Mouse (Mus musculus) E14TG2a.4 (cell line): ENCODE data around the gene Arl4d.

ENCODE experiments used
- H3K27me3 ChIP-seq: 2 replicates; pipeline ENCODE4 v1.6.1; 2014; ENCODE audit warnings: low read length, control low read depth; ENCODE audit not compliant: insufficient read depth
- H3K36me3 ChIP-seq: 2 replicates; pipeline ENCODE4 v1.6.1; 2014; ENCODE audit warnings: low read length, control low read depth; ENCODE audit not compliant: insufficient read depth
- H3K4me1 ChIP-seq: replicated peaks from 2 replicates; pipeline ENCODE4 v1.6.1; 2014; ENCODE audit warnings: low read depth, low read length, control low read depth
- H3K4me3 ChIP-seq: replicated peaks from 2 replicates; pipeline ENCODE4 v1.5.1; 2014; ENCODE audit warnings: mild to moderate bottlenecking, low read length
- H3K9me3 ChIP-seq: 2 replicates; pipeline ENCODE4 v1.6.1; 2014; ENCODE audit warnings: low read length, control low read depth
- CTCF ChIP-seq: conservative IDR thresholded peaks from 2 replicates; pipeline ENCODE4 v1.5.1; 2014; ENCODE audit warnings: low read length
- NANOG ChIP-seq: IDR thresholded peaks from 2 replicates; pipeline ENCODE4 v1.6.1; 2014; ENCODE audit warnings: borderline replicate concordance, low read length, mixed read lengths
- POU5F1 ChIP-seq: IDR thresholded peaks from 2 replicates; pipeline ENCODE4 v1.6.1; 2014; ENCODE audit warnings: low read length, borderline replicate concordance

The Arl4d gene

DNA sequence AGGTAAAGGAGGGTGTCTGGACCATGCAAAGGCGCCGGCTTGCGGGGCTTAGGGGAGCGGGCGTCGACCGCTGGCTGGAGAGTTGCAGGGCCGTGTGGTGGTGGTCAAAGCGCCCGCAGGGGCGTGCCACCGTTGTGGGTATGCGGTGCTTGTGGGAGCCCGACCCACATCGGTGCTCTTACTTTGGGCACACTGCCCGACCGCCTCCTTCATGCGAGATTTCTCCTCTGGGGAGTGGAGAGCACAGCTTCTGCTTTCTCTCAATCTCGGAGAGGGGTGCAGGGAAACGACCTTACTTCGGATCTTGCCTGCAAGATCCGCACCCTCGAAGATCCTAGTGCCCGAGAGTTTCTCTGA is 273 bp downstream of the Arl4d start:
- Histone ChIP-seq H3K4me3 (peak overlapping the region; percentile 85), H3K36me3 (peaks cover 12% of the 10 kb centered on the region), H3K9me3 (no peaks in the 10 kb centered on the region), H3K4me1 (peaks cover 78% of the 10 kb centered on the region), H3K27me3 (peaks cover 7% of the 10 kb centered on the region; the same call in 1 of the 2 replicates)
- TF ChIP-seq CTCF (no peak), NANOG (no peak), POU5F1 (no peak)

GRCm38 (mm10) chr11:101666626-101667345 is 1.4 kb downstream of the Arl4d start:
- Histone ChIP-seq H3K4me3 (peak overlapping the region; percentile 85), H3K9me3 (no peaks in the 10 kb centered on the region), H3K4me1 (peaks cover 77% of the 10 kb centered on the region), H3K36me3 (peaks cover 12% of the 10 kb centered on the region), H3K27me3 (peaks cover 7% of the 10 kb centered on the region; the same call in 1 of the 2 replicates)
- TF ChIP-seq POU5F1 (no peak), NANOG (no peak), CTCF (no peak)

DNA sequence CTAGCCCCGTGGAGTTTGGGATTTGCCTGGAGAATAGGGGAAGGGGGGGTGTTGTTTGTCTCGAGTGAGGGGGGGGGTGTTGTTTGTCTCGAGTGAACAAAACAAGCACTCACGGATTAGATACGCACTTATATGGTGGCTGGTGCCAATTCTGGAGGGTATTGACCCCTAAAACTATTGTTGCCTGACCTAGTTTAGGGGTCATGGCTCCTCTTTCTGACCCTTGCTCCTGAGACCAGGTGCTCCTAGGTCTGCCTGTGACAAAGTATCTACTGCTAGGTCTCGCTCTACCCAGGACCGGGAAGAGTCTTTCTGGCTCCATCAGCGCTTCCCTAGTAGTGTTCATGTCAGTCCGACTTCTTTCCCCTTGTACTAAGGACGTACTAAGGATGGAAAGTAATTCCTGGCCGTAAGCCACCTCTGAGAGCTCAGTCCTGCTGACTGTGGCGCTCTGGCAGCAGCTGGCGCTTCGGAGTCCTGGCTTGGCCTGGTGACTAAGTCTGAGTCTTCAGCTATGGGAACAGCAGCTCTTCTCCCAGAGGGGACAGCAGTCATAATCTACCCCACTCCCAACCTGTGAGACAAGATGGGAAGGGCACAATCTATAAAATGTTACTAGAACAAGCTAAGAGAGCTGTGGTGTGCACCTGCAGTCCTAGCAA is 2.7 kb downstream of the Arl4d start:
- peaks cover 12% of the 10 kb centered on the region for H3K36me3 ChIP-seq
- 0 out of 2 replicates have a peak overlapping the region, but pooled peaks have one; percentile 10 for H3K4me3 ChIP-seq
- TF ChIP-seq POU5F1, result no peak
- no peak for TF ChIP-seq NANOG
- no peak for TF ChIP-seq CTCF
- no peaks in the 10 kb centered on the region for H3K9me3 ChIP-seq
- peaks cover 7% of the 10 kb centered on the region; the same call in 1 of the 2 replicates for H3K27me3 ChIP-seq
- H3K4me1 ChIP-seq, result peaks cover 71% of the 10 kb centered on the region

DNA sequence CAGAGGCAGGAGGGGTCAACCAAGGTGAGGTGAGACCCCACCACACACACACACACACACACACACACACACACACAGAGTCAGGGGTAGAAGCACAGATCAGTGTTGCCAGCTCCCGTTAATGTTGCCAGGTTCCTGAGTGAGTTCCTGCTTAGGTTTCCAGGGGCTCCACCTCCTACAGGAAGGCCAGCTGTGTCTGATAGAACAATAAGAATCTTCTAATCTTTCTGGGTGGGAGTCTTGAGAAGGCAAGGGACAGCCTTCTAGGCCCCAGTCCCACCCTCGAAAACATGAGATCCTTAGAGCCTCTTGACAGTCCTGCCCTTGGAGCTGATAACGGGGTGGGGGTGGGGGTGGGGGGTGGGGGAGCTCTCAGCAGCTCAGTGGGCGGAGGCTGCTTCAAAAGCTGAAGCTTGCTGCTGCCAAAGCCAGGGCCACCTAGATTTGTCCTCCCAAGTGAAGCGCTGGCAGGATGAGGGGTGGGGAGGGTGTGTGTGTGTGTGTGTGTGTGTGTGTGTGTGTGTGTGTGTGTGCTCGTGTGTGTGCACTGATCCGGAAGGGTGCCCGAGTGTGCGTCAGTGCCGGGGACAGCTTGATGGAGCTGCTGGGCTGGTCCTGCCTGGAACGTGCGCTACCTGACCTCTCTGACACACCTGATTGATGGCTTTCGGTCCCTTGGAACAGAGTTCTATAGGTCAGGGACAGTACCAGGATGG is 3.4 kb downstream of the Arl4d start:
- Histone ChIP-seq H3K4me3 (no peak overlapping the region), H3K27me3 (peaks cover 7% of the 10 kb centered on the region; the same call in 1 of the 2 replicates), H3K9me3 (no peaks in the 10 kb centered on the region), H3K36me3 (peaks cover 12% of the 10 kb centered on the region), H3K4me1 (peaks cover 71% of the 10 kb centered on the region)
- TF ChIP-seq CTCF (no peak), NANOG (no peak), POU5F1 (no peak)

- Histone ChIP-seq H3K4me3 (no peak overlapping the region), H3K4me1 (peaks cover 75% of the 10 kb centered on the region), H3K9me3 (no peaks in the 10 kb centered on the region), H3K36me3 (peaks cover 12% of the 10 kb centered on the region), H3K27me3 (peaks cover 7% of the 10 kb centered on the region; the same call in 1 of the 2 replicates)
- TF ChIP-seq POU5F1 (no peak), NANOG (no peak), CTCF (no peak)
Measured at GRCm38 (mm10) chr11:101670334-101670733, 5.0 kb downstream of the Arl4d start.

DNA sequence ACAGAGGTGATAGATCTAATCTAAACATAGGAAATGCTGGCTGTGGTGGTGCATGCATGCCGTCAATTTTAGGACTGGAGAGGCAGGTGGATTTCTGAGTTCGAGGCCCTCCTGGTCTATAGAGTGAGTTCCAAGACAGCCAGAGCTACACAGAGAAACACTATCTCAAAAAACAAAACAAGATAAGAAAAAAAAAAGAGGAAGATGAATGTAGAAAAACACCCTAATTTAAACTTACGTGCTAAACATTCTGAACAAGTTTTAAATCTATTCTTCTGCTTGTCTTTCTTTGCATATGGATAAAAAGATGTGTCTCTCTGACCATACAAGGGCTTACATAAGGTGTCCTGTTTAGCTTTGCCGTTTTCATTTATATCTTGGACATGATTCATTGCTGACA is 5.9 kb downstream of the Arl4d start:
- Histone ChIP-seq H3K4me3 (no peak overlapping the region), H3K4me1 (peaks cover 71% of the 10 kb centered on the region), H3K9me3 (no peaks in the 10 kb centered on the region), H3K27me3 (peaks cover 6% of the 10 kb centered on the region; the same call in 1 of the 2 replicates), H3K36me3 (peaks cover 12% of the 10 kb centered on the region)
- TF ChIP-seq POU5F1, result no peak
- TF ChIP-seq NANOG, result no peak
- no peak for TF ChIP-seq CTCF

DNA sequence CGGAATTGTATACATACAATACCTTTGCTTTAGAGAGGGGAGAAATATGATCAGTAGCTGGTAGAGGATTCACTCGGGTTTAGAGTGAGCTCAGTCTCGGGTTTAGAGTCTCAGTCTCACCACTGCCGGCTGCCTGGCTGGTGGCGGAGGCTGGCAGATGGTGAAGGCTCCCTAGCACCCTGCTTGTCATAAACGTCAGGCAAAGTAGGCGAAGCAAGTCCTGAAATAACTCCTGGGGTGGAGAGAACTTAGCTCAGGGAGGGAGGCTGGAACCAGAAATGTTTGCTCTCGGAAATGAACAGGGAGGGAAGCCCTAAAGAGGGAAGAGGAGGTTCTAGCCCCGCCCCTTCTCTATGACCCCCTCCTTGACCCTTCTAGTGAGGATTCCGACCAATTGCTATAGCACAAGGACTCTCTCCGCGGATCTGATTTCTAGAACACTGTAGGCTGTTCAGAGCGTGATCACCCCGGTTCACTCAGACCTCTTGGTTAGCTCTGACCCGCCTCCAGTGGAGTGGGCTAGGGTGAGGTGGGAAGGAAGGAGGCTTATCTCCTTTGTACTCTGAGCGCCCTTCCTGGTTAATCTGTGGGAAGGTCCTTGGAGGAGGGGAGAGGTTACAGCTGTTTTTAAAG is 7.8 kb downstream of the Arl4d start:
- no peaks in the 10 kb centered on the region for H3K36me3 ChIP-seq
- no peaks in the 10 kb centered on the region for H3K27me3 ChIP-seq
- peaks cover 66% of the 10 kb centered on the region for H3K4me1 ChIP-seq
- no peaks in the 10 kb centered on the region for H3K9me3 ChIP-seq
- TF ChIP-seq NANOG (no peak), POU5F1 (no peak), CTCF (no peak)
- peak overlapping the region; percentile 63 for H3K4me3 ChIP-seq

- no peak for TF ChIP-seq NANOG
- no peak for TF ChIP-seq CTCF
- no peak for TF ChIP-seq POU5F1
- Histone ChIP-seq H3K4me1 (peaks cover 65% of the 10 kb centered on the region), H3K27me3 (no peaks in the 10 kb centered on the region)
Measured at GRCm38 (mm10) chr11:101674106-101674505, 8.8 kb downstream of the Arl4d start.

More at GRCm38 (mm10) chr11:101674106-101674505, 8.8 kb downstream of the Arl4d start:
- no peak overlapping the region for H3K4me3 ChIP-seq
- no peaks in the 10 kb centered on the region for H3K9me3 ChIP-seq
- no peaks in the 10 kb centered on the region for H3K36me3 ChIP-seq
